Mouse (Mus musculus) lung, embryonic 14.5 days (tissue): Measurements from ENCODE around the gene Gphn. TPM values are rescaled to one million over a fixed set of nuclear protein-coding genes. Genes with fewer than 3 reads are reported as not detected.

Experiments
- ATAC-seq: fragments of 200-750 bp; cut with Nextera tagmentation; 2 replicates; pipeline ENCODE4 v1.8.0; 2017; ENCODE audit warnings: mild to moderate bottlenecking, moderate TSS enrichment, moderate library complexity; ENCODE audit not compliant: insufficient read depth
- DNase-seq: peaks from one replicate; pipeline ENCODE4 v3.0.0-alpha.2; 2015
- H3K27ac ChIP-seq: fragments of 300-500 bp; sonication (generic); 2 replicates; pipeline ENCODE4 v1.5.1; 2014; ENCODE audit warnings: low read depth, mild to moderate bottlenecking, moderate library complexity
- H3K27me3 ChIP-seq: fragments of 300-500 bp; sonication (generic); 2 replicates; pipeline ENCODE4 v1.6.1; 2014; ENCODE audit warnings: low read length, control low read depth; ENCODE audit not compliant: insufficient read depth
- H3K36me3 ChIP-seq: fragments of 300-500 bp; sonication (generic); 2 replicates; pipeline ENCODE4 v1.6.1; 2014; ENCODE audit warnings: control low read depth; ENCODE audit not compliant: insufficient read depth
- H3K4me1 ChIP-seq: fragments of 300-500 bp; sonication (generic); 2 replicates; pipeline ENCODE4 v1.6.1; 2014; ENCODE audit warnings: antibody characterized with exemption, control low read depth; ENCODE audit not compliant: insufficient read depth
- H3K4me2 ChIP-seq: fragments of 300-500 bp; sonication (generic); 2 replicates; pipeline ENCODE4 v1.6.1; 2014; ENCODE audit warnings: mild to moderate bottlenecking
- H3K4me3 ChIP-seq: fragments of 300-500 bp; sonication (generic); 2 replicates; pipeline ENCODE4 v1.5.1; 2014; ENCODE audit warnings: low read depth, low read length
- H3K9ac ChIP-seq: fragments of 300-500 bp; sonication (generic); 2 replicates; pipeline ENCODE4 v1.6.1; 2014
- H3K9me3 ChIP-seq: fragments of 300-500 bp; sonication (generic); 2 replicates; pipeline ENCODE4 v1.6.1; 2016; ENCODE audit warnings: low read depth, low read length, control low read depth
- CTCF ChIP-seq: IDR thresholded peaks from 2 replicates; pipeline ENCODE4 v1.5.1; 2016; ENCODE audit warnings: antibody characterized with exemption, low read depth
- WGBS: fragments of 180-500 bp; shearing (Covaris S2); extraction: QIAGEN DNeasy Blood & Tissue Kit; methylation state at CpG from one replicate; pipeline ENCODE4 v1.1.7; 2014; 5-methylcytosine and 5-hydroxymethylcytosine counted together
- polyA plus RNA-seq: library from polyadenylated mRNA; unstranded; fragments of >200 nt; fragmentation: Nextera tagmentation; extraction: Ambion mirVana; gene quantifications from 2 replicates; pipeline ENCODE4 v1.2.1, GENCODE M21; 2014

Gphn gene
- polyA plus RNA-seq, 1 experiment from 2014 or later, result 18.1 TPM

- DNase-seq, result no peak
- H3K9ac ChIP-seq, result no peak overlapping the region
- no peak overlapping the region for H3K27ac ChIP-seq
- no peak overlapping the region for H3K4me3 ChIP-seq
- no peaks in the 10 kb centered on the region for H3K9me3 ChIP-seq
- no peaks in the 10 kb centered on the region for H3K4me1 ChIP-seq
- ATAC-seq, result no peak
- no peaks in the 10 kb centered on the region for H3K36me3 ChIP-seq
- no peak overlapping the region for H3K4me2 ChIP-seq
- TF ChIP-seq CTCF, result no peak
- no peaks in the 10 kb centered on the region for H3K27me3 ChIP-seq
- 87% methylated on average over 5 of the region's 5 CpGs for WGBS
Measured at GRCm38 (mm10) chr12:78678101-78678806, 452.1 kb downstream of the Gphn start.

GRCm38 (mm10) chr12:78678807-78679189 lies 452.6 kb downstream of the Gphn start:
- H3K9ac ChIP-seq, result no peak overlapping the region
- DNase-seq (no peak), ATAC-seq (no peak)
- H3K4me2 ChIP-seq, result no peak overlapping the region
- no peaks in the 10 kb centered on the region for H3K27me3 ChIP-seq
- no peaks in the 10 kb centered on the region for H3K9me3 ChIP-seq
- H3K4me3 ChIP-seq, result no peak overlapping the region
- TF ChIP-seq CTCF, result no peak
- H3K27ac ChIP-seq, result no peak overlapping the region
- H3K4me1 ChIP-seq, result no peaks in the 10 kb centered on the region
- 84% methylated on average over 2 of the region's 2 CpGs for WGBS
- no peaks in the 10 kb centered on the region for H3K36me3 ChIP-seq

GRCm38 (mm10) chr12:78681048-78681447 lies 454.9 kb downstream of the Gphn start:
- H3K36me3 ChIP-seq, result no peaks in the 10 kb centered on the region
- no peaks in the 10 kb centered on the region for H3K9me3 ChIP-seq
- DNase-seq (peak; percentile 9), ATAC-seq (peak; percentile 78; the same call in 1 of the 2 replicates)
- no peak overlapping the region for H3K27ac ChIP-seq
- no peak overlapping the region for H3K9ac ChIP-seq
- H3K4me3 ChIP-seq, result no peak overlapping the region
- TF ChIP-seq CTCF, result no peak
- WGBS, result 72% methylated on average over 2 of the region's 2 CpGs
- no peak overlapping the region for H3K4me2 ChIP-seq
- H3K27me3 ChIP-seq, result no peaks in the 10 kb centered on the region
- H3K4me1 ChIP-seq, result no peaks in the 10 kb centered on the region

- TF ChIP-seq CTCF, result no peak
Measured at GRCm38 (mm10) chr12:78682279-78682678, 456.1 kb downstream of the Gphn start.

GRCm38 (mm10) chr12:78685669-78686215 lies 459.6 kb downstream of the Gphn start:
- H3K27ac ChIP-seq, result no peak overlapping the region
- H3K9ac ChIP-seq, result no peak overlapping the region
- no peaks in the 10 kb centered on the region for H3K4me1 ChIP-seq
- H3K36me3 ChIP-seq, result no peaks in the 10 kb centered on the region
- H3K9me3 ChIP-seq, result no peaks in the 10 kb centered on the region
- no peak for ATAC-seq
- no peak overlapping the region for H3K4me2 ChIP-seq
- no peaks in the 10 kb centered on the region for H3K27me3 ChIP-seq
- 44% methylated on average over 1 of the region's 1 CpGs for WGBS
- peak; percentile 15 for DNase-seq
- H3K4me3 ChIP-seq, result no peak overlapping the region
- no peak for TF ChIP-seq CTCF

More at GRCm38 (mm10) chr12:78682279-78682678, 456.1 kb downstream of the Gphn start:
- no peak overlapping the region for H3K27ac ChIP-seq
- H3K9me3 ChIP-seq, result no peaks in the 10 kb centered on the region
- no peaks in the 10 kb centered on the region for H3K36me3 ChIP-seq
- H3K9ac ChIP-seq, result no peak overlapping the region
- DNase-seq, result peak; percentile 26
- no peak overlapping the region for H3K4me2 ChIP-seq
- no peaks in the 10 kb centered on the region for H3K27me3 ChIP-seq
- ATAC-seq, result no peak; the same call in 1 of the 2 replicates
- no peak overlapping the region for H3K4me3 ChIP-seq
- 44% methylated on average over 4 of the region's 4 CpGs for WGBS
- H3K4me1 ChIP-seq, result no peaks in the 10 kb centered on the region

- 78% methylated on average over 5 of the region's 5 CpGs for WGBS
- Histone ChIP-seq H3K36me3 (no peaks in the 10 kb centered on the region), H3K4me1 (no peaks in the 10 kb centered on the region), H3K4me3 (no peak overlapping the region), H3K9ac (no peak overlapping the region), H3K27ac (no peak overlapping the region), H3K4me2 (no peak overlapping the region), H3K9me3 (no peaks in the 10 kb centered on the region), H3K27me3 (no peaks in the 10 kb centered on the region)
- ATAC-seq (no peak), DNase-seq (no peak)
- TF ChIP-seq CTCF, result no peak
Measured at GRCm38 (mm10) chr12:78688876-78689275, 462.7 kb downstream of the Gphn start.

GRCm38 (mm10) chr12:78691325-78691724 lies 465.1 kb downstream of the Gphn start, which contains the start of gene Fam71d:
Fam71d (plus strand) TSS chr12:78691535.
- no peaks in the 10 kb centered on the region for H3K9me3 ChIP-seq
- no peak for TF ChIP-seq CTCF
- ATAC-seq, result no peak
- H3K36me3 ChIP-seq, result no peaks in the 10 kb centered on the region
- H3K4me3 ChIP-seq, result no peak within 1 kb of the TSS
- H3K27me3 ChIP-seq, result no peaks in the 10 kb centered on the region
- H3K4me2 ChIP-seq, result no peak within 1 kb of the TSS
- H3K9ac ChIP-seq, result no peak within 1 kb of the TSS
- no peak within 1 kb of the TSS for H3K27ac ChIP-seq
- DNase-seq, result no peak
- H3K4me1 ChIP-seq, result no peaks in the 10 kb centered on the region
- WGBS, result 50% methylated on average over 1 of the region's 1 CpGs
